Mouse (Mus musculus) heart, postnatal 0 days (tissue): Measurements from ENCODE around the gene Glrx2. TPM values are rescaled to one million over a fixed set of nuclear protein-coding genes. Genes with fewer than 3 reads are reported as not detected.
"Not testable (repeated sequence)": the region's sequence is repeated elsewhere in the genome, so short reads cannot be mapped to it uniquely, and the experiment has no call there.

Source experiments
- ATAC-seq: fragments of 200-750 bp; cut with Nextera tagmentation; 2 replicates; pipeline ENCODE4 v1.8.0; 2017; ENCODE audit warnings: low read depth, moderate number of reproducible peaks, moderate library complexity; ENCODE audit not compliant: insufficient read depth
- DNase-seq: peaks from one replicate; pipeline ENCODE4 v3.0.0-alpha.2; 2016; ENCODE audit warnings: low spot score
- H3K27ac ChIP-seq: fragments of 300-500 bp; sonication (generic); 2 replicates; pipeline ENCODE4 v1.5.1; 2014; ENCODE audit warnings: low read depth, mild to moderate bottlenecking
- H3K27me3 ChIP-seq: fragments of 300-500 bp; sonication (generic); 2 replicates; pipeline ENCODE4 v1.6.1; 2014; ENCODE audit warnings: low read length, mixed read lengths; ENCODE audit not compliant: control insufficient read depth, insufficient read depth
- H3K36me3 ChIP-seq: fragments of 300-500 bp; sonication (generic); replicated peaks from 2 replicates; pipeline ENCODE4 v1.6.1; 2014; ENCODE audit warnings: low read length, mixed read lengths; ENCODE audit not compliant: control insufficient read depth, insufficient read depth
- H3K4me1 ChIP-seq: fragments of 300-500 bp; sonication (generic); 2 replicates; pipeline ENCODE4 v1.6.1; 2014; ENCODE audit warnings: antibody characterized with exemption; ENCODE audit not compliant: control insufficient read depth, insufficient read depth
- H3K4me2 ChIP-seq: fragments of 300-500 bp; sonication (generic); 2 replicates; pipeline ENCODE4 v1.6.1; 2014; ENCODE audit warnings: low read depth, mild to moderate bottlenecking, low read length, moderate library complexity
- H3K4me3 ChIP-seq: fragments of 300-500 bp; sonication (generic); 2 replicates; pipeline ENCODE4 v1.5.1; 2014; ENCODE audit warnings: low read depth, low read length
- H3K9ac ChIP-seq: fragments of 300-500 bp; sonication (generic); replicated peaks from 2 replicates; pipeline ENCODE4 v1.6.1; 2014; ENCODE audit warnings: low read depth, low read length, mixed read lengths
- H3K9me3 ChIP-seq: fragments of 300-500 bp; sonication (generic); replicated peaks from 2 replicates; pipeline ENCODE4 v1.6.1; 2016; ENCODE audit warnings: low read length; ENCODE audit not compliant: control insufficient read depth
- CTCF ChIP-seq: IDR thresholded peaks from 2 replicates; pipeline ENCODE4 v1.5.1; 2016; ENCODE audit warnings: antibody characterized with exemption, control low read depth, low read depth
- EP300 ChIP-seq: IDR thresholded peaks from 2 replicates; pipeline ENCODE4 v1.6.1; 2016; ENCODE audit warnings: antibody characterized with exemption, low read depth
- WGBS: fragments of 180-500 bp; shearing (Covaris S2); extraction: QIAGEN DNeasy Blood & Tissue Kit; methylation state at CpG from one replicate; pipeline ENCODE4 v1.1.7; 2014; 5-methylcytosine and 5-hydroxymethylcytosine counted together
- polyA plus RNA-seq: library from polyadenylated mRNA; unstranded; fragments of >200 nt; fragmentation: Nextera tagmentation; extraction: Ambion mirVana; gene quantifications from 2 replicates; pipeline ENCODE4 v1.2.1, GENCODE M21; 2015
- total RNA-seq: library from RNA; depleted of rRNA; stranded (reverse); fragments of >200 nt; gene quantifications from 2 replicates; pipeline ENCODE4 v1.2.3, GENCODE M21; 2014; ENCODE audit warnings: low replicate concordance; rRNA removed

Gene Glrx2
- total RNA-seq (5.8 and 9.8 TPM in 2 replicates), polyA plus RNA-seq (123 and 128 TPM in 2 replicates)

- WGBS, result no CpG with 5 or more reads among the region's 2 CpGs
- not testable (repeated sequence) for H3K9ac ChIP-seq, H3K4me2 ChIP-seq, DNase-seq, H3K4me1 ChIP-seq, ATAC-seq, H3K27ac ChIP-seq, H3K36me3 ChIP-seq, H3K9me3 ChIP-seq, H3K4me3 ChIP-seq, H3K27me3 ChIP-seq
Measured at GRCm38 (mm10) chr1:143716038-143716437, at the start of gene Glrx2. Glrx2 (plus strand) TSS chr1:143716338.

- 87% methylated on average over 4 of the region's 4 CpGs for WGBS
- DNase-seq (no peak), ATAC-seq (no peak)
- H3K36me3 ChIP-seq, result peaks cover 30% of the 10 kb centered on the region
- H3K4me2 ChIP-seq, result no peak overlapping the region
- no peaks in the 10 kb centered on the region for H3K9me3 ChIP-seq
- TF ChIP-seq CTCF, result no peak
- TF ChIP-seq EP300, result no peak
- H3K27ac ChIP-seq, result no peak overlapping the region
- H3K4me3 ChIP-seq, result no peak overlapping the region
- no peaks in the 10 kb centered on the region for H3K4me1 ChIP-seq
- H3K27me3 ChIP-seq, result no peaks in the 10 kb centered on the region
- H3K9ac ChIP-seq, result no peak overlapping the region
Measured at GRCm38 (mm10) chr1:143675734-143676361, 40.3 kb upstream of the Glrx2 start.

- H3K36me3 ChIP-seq, result peaks cover 44% of the 10 kb centered on the region
- H3K4me2 ChIP-seq, result no peak overlapping the region
- WGBS, result 93% methylated on average over 5 of the region's 5 CpGs
Measured at GRCm38 (mm10) chr1:143681108-143681507, 35.0 kb upstream of the Glrx2 start.

GRCm38 (mm10) chr1:143684849-143685248 lies 31.3 kb upstream of the Glrx2 start:
- TF ChIP-seq CTCF (no peak), EP300 (no peak)
- ATAC-seq (no peak), DNase-seq (no peak)
- no peaks in the 10 kb centered on the region for H3K4me1 ChIP-seq
- no peak overlapping the region for H3K27ac ChIP-seq
- H3K4me3 ChIP-seq, result no peak overlapping the region
- H3K4me2 ChIP-seq, result no peak overlapping the region
- no peaks in the 10 kb centered on the region for H3K9me3 ChIP-seq
- H3K27me3 ChIP-seq, result no peaks in the 10 kb centered on the region
- H3K9ac ChIP-seq, result no peak overlapping the region
- 94% methylated on average over 3 of the region's 3 CpGs for WGBS
- H3K36me3 ChIP-seq, result peaks cover 50% of the 10 kb centered on the region

More at GRCm38 (mm10) chr1:143681108-143681507, 35.0 kb upstream of the Glrx2 start:
- Histone ChIP-seq H3K27me3 (no peaks in the 10 kb centered on the region), H3K4me1 (no peaks in the 10 kb centered on the region), H3K27ac (no peak overlapping the region), H3K4me3 (no peak overlapping the region), H3K9ac (no peak overlapping the region), H3K9me3 (no peaks in the 10 kb centered on the region)
- TF ChIP-seq EP300, result no peak
- TF ChIP-seq CTCF, result no peak
- DNase-seq (no peak), ATAC-seq (no peak)

- Histone ChIP-seq H3K27ac (peak overlapping the region; percentile 93), H3K4me1 (peaks cover 15% of the 10 kb centered on the region; the same call in 1 of the 2 replicates), H3K27me3 (no peaks in the 10 kb centered on the region), H3K36me3 (peaks cover 15% of the 10 kb centered on the region; the same call in 1 of the 2 replicates), H3K4me2 (peak overlapping the region; percentile 77), H3K9me3 (no peaks in the 10 kb centered on the region), H3K4me3 (peak overlapping the region; percentile 84), H3K9ac (peak overlapping the region; percentile 85)
- TF ChIP-seq CTCF (no peak), EP300 (no peak)
- under 1% methylated on average over 13 of the region's 13 CpGs for WGBS
- no peak for DNase-seq
- ATAC-seq, result no peak
Measured at GRCm38 (mm10) chr1:143701736-143702135, 14.4 kb upstream of the Glrx2 start.

GRCm38 (mm10) chr1:143702141-143702740 lies 13.9 kb upstream of the Glrx2 start:
- under 1% methylated on average over 31 of the region's 48 CpGs for WGBS
- TF ChIP-seq EP300 (no peak), CTCF (no peak)
- DNase-seq, result peak; percentile 44

More at GRCm38 (mm10) chr1:143702141-143702740, 13.9 kb upstream of the Glrx2 start:
- Histone ChIP-seq H3K9ac (peak overlapping the region; percentile 85), H3K27me3 (no peaks in the 10 kb centered on the region), H3K4me1 (peaks cover 15% of the 10 kb centered on the region; the same call in 1 of the 2 replicates), H3K9me3 (no peaks in the 10 kb centered on the region), H3K4me3 (peak overlapping the region; percentile 84), H3K36me3 (peaks cover 10% of the 10 kb centered on the region; the same call in 1 of the 2 replicates), H3K27ac (peak overlapping the region; percentile 93), H3K4me2 (peak overlapping the region; percentile 77)
- ATAC-seq, result peak; percentile 63
